Mouse (Mus musculus): ENCODE measurements at regions not wholly inside any gene's neighbourhood (a gene's known extent, or its start where the extent isn't known, plus 50 kb on each side); places are given as distances from the start of the nearest gene placed in this dataset.

DNA sequence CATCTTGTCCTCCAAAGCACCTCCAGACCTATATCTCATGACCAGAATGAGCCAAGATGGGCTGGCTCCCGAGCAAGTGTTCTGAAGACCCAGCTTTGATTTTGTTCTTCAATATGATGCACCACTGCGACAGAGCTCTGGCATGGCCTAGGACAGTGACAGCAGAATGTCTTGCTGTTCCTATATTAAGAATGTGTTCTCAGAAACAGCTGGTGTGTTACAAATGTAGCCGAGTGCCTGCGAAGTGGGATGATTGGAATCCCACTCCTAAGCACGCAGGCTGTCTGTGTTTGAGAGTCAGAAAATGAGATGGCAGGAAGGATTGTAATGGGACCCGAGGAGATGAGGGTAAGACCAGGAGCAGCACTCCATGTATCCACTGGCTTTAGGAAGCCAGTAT is 355.1 kb upstream of the Smarca2 start:
- Histone ChIP-seq H3K27me3 (no peaks in the 10 kb centered on the region), H3K4me3 (replicated peaks) (no peak overlapping the region), H3K9ac (replicated peaks) (no peak overlapping the region), H3K27ac (no peak overlapping the region), H3K4me2 (no peak overlapping the region), H3K4me1 (replicated peaks) (no peaks in the 10 kb centered on the region), H3K36me3 (no peaks in the 10 kb centered on the region), H3K9me3 (0 out of 2 replicates have a peak, but pooled peaks cover 2% of the 10 kb centered on the region)
- ATAC-seq (ENCODE audit: insufficient number of reproducible peaks, insufficient read depth, low FRiP score, low TSS enrichment, low read depth) = no peak
- 89% methylated on average over 6 of the region's 6 CpGs for WGBS

DNA sequence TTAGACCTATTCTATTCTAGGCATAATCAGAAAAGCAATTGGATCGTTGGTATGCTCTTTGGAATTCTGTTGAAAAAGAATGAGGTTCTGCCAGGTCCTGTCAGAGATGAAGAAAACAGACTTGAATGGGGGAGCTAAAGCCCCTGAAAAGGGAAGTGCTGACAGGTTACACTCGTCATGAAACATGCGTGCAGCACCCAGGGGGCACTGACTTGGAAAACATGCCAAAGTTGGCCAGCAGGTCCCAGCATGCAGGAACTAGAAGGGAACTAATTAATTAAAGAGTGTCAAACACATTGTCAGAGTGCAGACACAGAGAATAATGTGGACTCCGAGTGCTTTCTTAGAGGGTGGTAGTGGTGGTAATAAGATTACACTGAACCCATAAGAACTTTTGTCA is 346.2 kb upstream of the Smarca2 start:
- 67% methylated on average over 4 of the region's 4 CpGs for WGBS
- no peaks in the 10 kb centered on the region for H3K36me3 ChIP-seq
- no peaks in the 10 kb centered on the region for H3K4me1 ChIP-seq (replicated peaks)
- ATAC-seq (ENCODE audit: insufficient number of reproducible peaks, insufficient read depth, low FRiP score, low TSS enrichment, low read depth) = no peak
- H3K27me3 ChIP-seq = no peaks in the 10 kb centered on the region
- H3K27ac ChIP-seq = no peak overlapping the region
- H3K4me2 ChIP-seq = no peak overlapping the region
- no peaks in the 10 kb centered on the region for H3K9me3 ChIP-seq
- H3K9ac ChIP-seq (replicated peaks) = no peak overlapping the region
- H3K4me3 ChIP-seq (replicated peaks) = no peak overlapping the region

DNA sequence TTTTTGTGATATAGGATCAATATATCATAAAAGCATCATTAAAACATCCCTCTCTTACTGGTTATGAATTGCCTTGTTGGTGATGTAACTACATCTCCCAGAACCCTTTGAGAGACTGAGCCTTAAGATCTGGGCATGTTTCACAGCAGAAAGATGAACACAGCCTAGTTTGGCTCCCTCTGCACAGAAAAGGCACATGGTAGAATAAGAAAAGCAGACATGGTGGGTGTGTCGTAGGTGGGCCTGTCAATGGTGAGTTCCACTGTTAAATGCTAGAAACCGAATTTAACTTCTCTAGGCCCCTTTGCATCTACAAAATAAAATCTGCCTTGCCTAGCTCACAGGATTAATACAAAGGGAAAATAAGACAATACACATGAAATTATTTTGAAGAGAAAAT is 343.3 kb upstream of the Smarca2 start:
- no peaks in the 10 kb centered on the region for H3K27me3 ChIP-seq
- H3K9ac ChIP-seq (replicated peaks) = no peak overlapping the region
- H3K9me3 ChIP-seq = no peaks in the 10 kb centered on the region
- 86% methylated on average over 2 of the region's 2 CpGs for WGBS
- ATAC-seq (ENCODE audit: insufficient number of reproducible peaks, insufficient read depth, low FRiP score, low TSS enrichment, low read depth) = no peak
- H3K4me3 ChIP-seq (replicated peaks) = no peak overlapping the region
- no peaks in the 10 kb centered on the region for H3K36me3 ChIP-seq
- no peak overlapping the region for H3K4me2 ChIP-seq
- no peaks in the 10 kb centered on the region for H3K4me1 ChIP-seq (replicated peaks)
- no peak overlapping the region for H3K27ac ChIP-seq

DNA sequence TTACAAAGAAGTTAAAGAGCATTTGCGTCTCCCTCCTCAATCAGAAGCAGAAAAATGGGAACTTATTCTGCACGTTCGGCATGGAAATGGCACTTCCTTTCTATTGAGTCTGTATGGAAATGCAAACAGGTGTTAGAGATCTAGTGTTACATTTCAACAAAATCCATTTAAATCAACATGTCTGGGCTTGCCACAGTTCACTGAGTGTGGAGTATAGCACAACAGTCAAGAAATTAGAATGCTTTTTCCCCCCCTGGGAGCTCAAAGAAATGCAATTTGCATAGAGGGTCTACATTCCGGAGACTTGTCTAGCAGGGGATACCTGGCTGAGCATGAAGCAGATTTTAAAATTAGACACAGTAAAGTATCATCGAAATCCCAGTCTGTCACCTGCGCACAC is 308.5 kb upstream of the Smarca2 start:
- no peak overlapping the region for H3K27ac ChIP-seq
- H3K4me1 ChIP-seq (replicated peaks) = no peaks in the 10 kb centered on the region
- no peaks in the 10 kb centered on the region for H3K27me3 ChIP-seq
- no peaks in the 10 kb centered on the region for H3K36me3 ChIP-seq
- no peak overlapping the region for H3K4me2 ChIP-seq
- H3K4me3 ChIP-seq (replicated peaks) = no peak overlapping the region
- no peaks in the 10 kb centered on the region for H3K9me3 ChIP-seq
- H3K9ac ChIP-seq (replicated peaks) = no peak overlapping the region
- WGBS = 68% methylated on average over 6 of the region's 6 CpGs
- ATAC-seq (ENCODE audit: insufficient number of reproducible peaks, insufficient read depth, low FRiP score, low TSS enrichment, low read depth) = no peak

DNA sequence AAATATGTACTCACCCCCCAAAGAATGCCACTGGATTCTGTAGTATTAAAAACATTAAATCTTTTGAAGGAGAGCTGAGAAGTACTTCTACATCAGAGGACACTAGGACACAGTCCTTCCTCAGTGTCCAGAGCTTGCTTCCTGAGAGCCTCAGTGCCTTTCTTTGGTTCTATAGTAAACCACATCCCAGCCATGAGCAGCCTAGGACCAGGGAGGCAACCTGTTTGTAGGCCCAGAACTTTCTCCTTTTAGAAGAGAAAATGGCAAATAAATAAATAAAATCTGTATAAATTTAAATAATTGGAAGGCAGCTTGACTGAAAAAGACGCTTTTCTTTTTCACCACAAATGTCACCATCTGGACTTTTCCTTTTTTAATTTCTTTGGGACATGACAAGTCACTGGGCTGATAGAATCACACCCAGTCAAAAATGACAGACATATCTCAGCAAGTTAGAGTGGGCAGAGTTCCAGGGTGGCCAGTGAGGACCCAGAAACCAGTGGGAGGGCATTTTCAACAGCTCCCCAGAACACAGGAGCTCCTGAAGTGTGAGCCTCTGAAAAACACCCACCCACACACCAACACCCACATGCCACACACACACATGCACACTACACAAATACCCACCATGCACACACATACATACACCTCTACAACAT is 296.2 kb upstream of the Smarca2 start:
- ATAC-seq (ENCODE audit: insufficient number of reproducible peaks, insufficient read depth, low FRiP score, low TSS enrichment, low read depth) = no peak
- H3K36me3 ChIP-seq = no peaks in the 10 kb centered on the region
- H3K4me1 ChIP-seq (replicated peaks) = no peaks in the 10 kb centered on the region
- no peak overlapping the region for H3K4me2 ChIP-seq
- H3K27me3 ChIP-seq = no peaks in the 10 kb centered on the region
- whole genome bisulfite sequencing = 81% methylated on average over 1 of the region's 1 CpGs
- H3K27ac ChIP-seq = no peak overlapping the region
- H3K9ac ChIP-seq (replicated peaks) = no peak overlapping the region
- no peaks in the 10 kb centered on the region for H3K9me3 ChIP-seq
- H3K4me3 ChIP-seq (replicated peaks) = no peak overlapping the region

DNA sequence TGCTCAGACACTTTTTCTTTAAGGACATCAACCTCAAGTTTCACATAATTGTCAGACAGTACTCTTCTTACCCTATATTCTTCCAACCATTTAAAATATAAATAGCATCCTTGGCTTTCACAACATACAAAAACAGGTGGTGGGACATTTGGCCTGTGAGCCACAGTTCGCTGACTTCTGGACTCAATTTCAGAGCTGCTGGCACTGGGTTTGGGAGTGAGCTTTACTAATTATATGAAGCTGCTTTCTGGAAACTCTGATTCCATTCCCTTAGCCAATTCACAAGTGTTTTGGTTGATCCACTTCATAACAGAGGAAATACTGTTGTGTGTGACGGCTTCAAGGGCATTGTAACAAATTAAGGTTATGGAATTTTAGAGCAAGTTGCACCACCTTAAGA is 285.9 kb upstream of the Smarca2 start:
- no peak overlapping the region for H3K4me2 ChIP-seq
- no peaks in the 10 kb centered on the region for H3K27me3 ChIP-seq
- no peak overlapping the region for H3K9ac ChIP-seq (replicated peaks)
- ATAC-seq (ENCODE audit: insufficient number of reproducible peaks, insufficient read depth, low FRiP score, low TSS enrichment, low read depth) = no peak
- 78% methylated on average over 2 of the region's 2 CpGs for WGBS
- H3K9me3 ChIP-seq = no peaks in the 10 kb centered on the region
- H3K27ac ChIP-seq = no peak overlapping the region
- no peak overlapping the region for H3K4me3 ChIP-seq (replicated peaks)
- no peaks in the 10 kb centered on the region for H3K36me3 ChIP-seq
- no peaks in the 10 kb centered on the region for H3K4me1 ChIP-seq (replicated peaks)

DNA sequence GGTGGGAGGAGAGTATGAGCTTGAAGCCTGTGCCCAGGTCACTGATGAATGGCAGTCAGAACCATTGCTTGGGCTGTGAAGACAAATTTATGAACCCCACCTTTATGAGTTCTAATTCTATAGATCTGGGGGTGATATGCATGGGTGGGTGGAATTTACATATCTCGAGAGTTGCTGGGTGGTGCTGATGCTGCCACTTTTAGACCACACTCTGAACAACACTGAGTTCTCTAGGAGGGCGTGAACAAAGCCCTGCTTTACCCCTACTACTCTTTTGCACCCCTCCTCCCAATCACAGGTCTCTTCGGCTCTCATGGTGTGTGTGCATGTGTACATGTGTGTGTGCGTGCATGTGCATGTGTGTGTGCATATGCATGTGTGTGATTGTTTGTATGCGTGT is 281.2 kb upstream of the Smarca2 start:
- H3K27ac ChIP-seq = no peak overlapping the region
- no peaks in the 10 kb centered on the region for H3K4me1 ChIP-seq (replicated peaks)

DNA sequence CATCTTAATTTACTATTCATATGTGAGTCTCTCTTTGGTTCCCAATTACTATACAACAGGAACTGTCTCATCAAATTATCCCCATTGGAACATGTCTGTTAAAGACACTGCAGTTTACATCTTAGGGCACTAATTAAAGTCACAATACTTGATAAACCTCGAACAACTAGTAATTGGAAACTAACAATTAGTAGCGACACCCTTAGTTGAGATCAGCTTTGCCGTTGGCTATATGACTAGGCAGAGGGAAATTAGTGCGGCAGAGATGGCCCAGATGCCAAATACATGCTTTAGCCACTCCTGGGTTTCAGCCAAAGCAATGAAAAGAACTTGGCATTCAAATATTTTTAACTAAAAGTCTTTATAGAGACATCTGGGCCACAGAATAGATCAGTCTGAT is 265.7 kb upstream of the Smarca2 start:
- Histone ChIP-seq H3K9me3 (no peaks in the 10 kb centered on the region), H3K4me2 (no peak overlapping the region), H3K36me3 (no peaks in the 10 kb centered on the region), H3K4me3 (replicated peaks) (no peak overlapping the region), H3K27ac (no peak overlapping the region), H3K9ac (replicated peaks) (no peak overlapping the region), H3K4me1 (replicated peaks) (no peaks in the 10 kb centered on the region), H3K27me3 (no peaks in the 10 kb centered on the region)
- WGBS = 73% methylated on average over 4 of the region's 4 CpGs
- no peak for ATAC-seq (ENCODE audit: insufficient number of reproducible peaks, insufficient read depth, low FRiP score, low TSS enrichment, low read depth)

More for the DNA sequence above, 281.2 kb upstream of the Smarca2 start:
- H3K36me3 ChIP-seq = no peaks in the 10 kb centered on the region
- H3K4me3 ChIP-seq (replicated peaks) = no peak overlapping the region
- H3K4me2 ChIP-seq = no peak overlapping the region
- ATAC-seq (ENCODE audit: insufficient number of reproducible peaks, insufficient read depth, low FRiP score, low TSS enrichment, low read depth) = no peak
- no peak overlapping the region for H3K9ac ChIP-seq (replicated peaks)
- no peaks in the 10 kb centered on the region for H3K27me3 ChIP-seq
- 89% methylated on average over 5 of the region's 5 CpGs for whole genome bisulfite sequencing
- no peaks in the 10 kb centered on the region for H3K9me3 ChIP-seq

DNA sequence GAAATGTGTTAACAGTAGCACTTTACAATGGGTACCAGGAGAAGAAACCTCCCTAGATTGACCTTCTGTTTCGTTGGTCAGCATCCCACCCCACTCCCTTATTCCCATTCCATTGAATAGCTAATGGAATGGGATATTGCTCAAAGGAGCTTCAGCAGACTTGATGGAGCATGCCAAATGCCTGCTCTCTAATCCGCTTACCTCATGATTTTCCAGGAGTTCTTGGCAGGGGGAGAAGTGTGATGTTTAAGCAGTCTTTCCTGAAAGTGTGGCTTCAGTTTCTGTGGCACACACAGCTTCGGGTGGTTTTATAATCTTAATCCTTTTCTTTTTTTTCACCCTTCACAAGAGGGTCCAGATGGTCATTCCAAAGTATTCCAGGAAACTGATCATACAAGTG is 264.7 kb upstream of the Smarca2 start:
- Histone ChIP-seq H3K27ac (no peak overlapping the region), H3K9ac (replicated peaks) (no peak overlapping the region), H3K36me3 (no peaks in the 10 kb centered on the region), H3K4me1 (replicated peaks) (no peaks in the 10 kb centered on the region), H3K4me3 (replicated peaks) (no peak overlapping the region), H3K4me2 (no peak overlapping the region), H3K9me3 (no peaks in the 10 kb centered on the region), H3K27me3 (no peaks in the 10 kb centered on the region)
- no peak for ATAC-seq (ENCODE audit: insufficient number of reproducible peaks, insufficient read depth, low FRiP score, low TSS enrichment, low read depth)
- WGBS = 64% methylated on average over 3 of the region's 3 CpGs

DNA sequence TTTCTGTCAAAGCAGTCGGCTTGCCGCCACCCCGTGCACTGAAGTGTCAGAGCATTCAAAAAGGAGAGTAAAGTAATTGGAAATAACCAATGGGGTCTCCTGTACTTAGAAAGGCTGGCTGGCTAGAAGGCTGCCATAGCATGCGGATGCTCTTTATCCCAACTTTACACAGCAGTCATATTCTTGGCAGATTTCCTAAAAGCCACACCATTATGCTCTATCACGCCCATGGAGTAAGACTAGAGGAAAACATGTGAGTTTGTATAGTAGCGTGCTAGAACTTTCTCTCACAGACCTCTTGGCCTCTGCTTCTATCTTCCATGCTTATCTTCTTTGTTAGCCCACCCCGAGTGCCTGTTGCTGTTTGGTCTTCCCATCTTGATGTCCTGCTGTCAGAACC is 249.8 kb upstream of the Smarca2 start:
- Histone ChIP-seq H3K4me3 (replicated peaks) (no peak overlapping the region), H3K4me2 (no peak overlapping the region), H3K27me3 (no peaks in the 10 kb centered on the region), H3K9ac (replicated peaks) (no peak overlapping the region), H3K36me3 (no peaks in the 10 kb centered on the region), H3K9me3 (no peaks in the 10 kb centered on the region), H3K4me1 (replicated peaks) (no peaks in the 10 kb centered on the region), H3K27ac (no peak overlapping the region)
- no peak for ATAC-seq (ENCODE audit: insufficient number of reproducible peaks, insufficient read depth, low FRiP score, low TSS enrichment, low read depth)
- WGBS = 91% methylated on average over 7 of the region's 7 CpGs

DNA sequence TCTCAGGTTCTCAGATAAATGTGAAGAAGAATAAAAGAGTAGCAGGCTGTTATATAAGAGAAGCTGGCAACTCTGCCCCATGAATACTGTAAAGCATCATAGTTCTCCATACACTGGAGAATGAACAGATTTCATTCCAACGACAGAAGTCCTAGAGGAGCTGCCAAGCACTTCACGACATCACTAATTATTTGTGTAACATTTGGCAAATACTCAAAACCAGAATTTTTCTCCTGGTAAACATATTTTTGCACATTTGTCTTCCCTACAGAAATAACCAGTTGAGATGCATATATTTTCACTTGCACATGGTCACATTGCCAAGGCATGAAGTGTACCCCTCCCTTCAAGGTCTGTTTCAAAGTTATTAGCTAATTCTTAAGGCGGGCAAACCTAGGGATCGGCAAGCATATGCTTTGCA is 220.9 kb upstream of the Smarca2 start:
- Histone ChIP-seq H3K9ac (replicated peaks) (no peak overlapping the region), H3K36me3 (no peaks in the 10 kb centered on the region), H3K27me3 (no peaks in the 10 kb centered on the region), H3K9me3 (peaks cover 2% of the 10 kb centered on the region; the same call in 1 of the 2 replicates), H3K4me1 (replicated peaks) (no peaks in the 10 kb centered on the region), H3K4me2 (no peak overlapping the region), H3K4me3 (replicated peaks) (no peak overlapping the region), H3K27ac (no peak overlapping the region)
- 73% methylated on average over 4 of the region's 4 CpGs for WGBS
- ATAC-seq (ENCODE audit: insufficient number of reproducible peaks, insufficient read depth, low FRiP score, low TSS enrichment, low read depth) = no peak

DNA sequence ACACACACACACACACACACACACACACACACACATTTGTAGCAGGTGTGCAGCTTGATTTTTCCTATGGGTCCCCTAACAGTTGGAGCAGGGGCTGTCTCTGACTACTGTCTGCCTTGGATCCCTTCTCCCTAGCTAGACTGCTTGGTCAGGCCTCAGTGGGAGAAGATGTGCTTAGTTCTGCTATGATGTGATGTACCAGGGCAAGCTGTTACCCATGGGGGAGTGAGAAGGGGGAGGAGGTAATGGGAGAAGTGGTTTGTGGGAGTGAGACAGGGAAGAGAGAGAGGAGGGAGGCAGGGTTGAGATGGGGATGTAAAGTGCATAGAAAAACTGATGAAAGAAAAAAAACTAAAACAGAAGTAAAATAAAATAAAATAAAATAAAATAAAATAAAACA is 218.8 kb upstream of the Smarca2 start:
- H3K9me3 ChIP-seq = no peaks in the 10 kb centered on the region
- no peak overlapping the region for H3K4me3 ChIP-seq (replicated peaks)
- no peak overlapping the region for H3K9ac ChIP-seq (replicated peaks)
- ATAC-seq (ENCODE audit: insufficient number of reproducible peaks, insufficient read depth, low FRiP score, low TSS enrichment, low read depth) = no peak
- no peak overlapping the region for H3K4me2 ChIP-seq
- no peaks in the 10 kb centered on the region for H3K36me3 ChIP-seq
- no peaks in the 10 kb centered on the region for H3K4me1 ChIP-seq (replicated peaks)
- no peak overlapping the region for H3K27ac ChIP-seq
- no peaks in the 10 kb centered on the region for H3K27me3 ChIP-seq

Data from limb, embryonic 12.5 days (tissue).